Mouse (Mus musculus): Measurements from ENCODE around the gene Tpi1. TPM values are rescaled to one million over a fixed set of nuclear protein-coding genes. Genes with fewer than 3 reads are reported as not detected.

Tpi1 gene
- total and polyA plus RNA-seq, 3 experiments: 102 to 1,182 (median 440) TPM

DNA sequence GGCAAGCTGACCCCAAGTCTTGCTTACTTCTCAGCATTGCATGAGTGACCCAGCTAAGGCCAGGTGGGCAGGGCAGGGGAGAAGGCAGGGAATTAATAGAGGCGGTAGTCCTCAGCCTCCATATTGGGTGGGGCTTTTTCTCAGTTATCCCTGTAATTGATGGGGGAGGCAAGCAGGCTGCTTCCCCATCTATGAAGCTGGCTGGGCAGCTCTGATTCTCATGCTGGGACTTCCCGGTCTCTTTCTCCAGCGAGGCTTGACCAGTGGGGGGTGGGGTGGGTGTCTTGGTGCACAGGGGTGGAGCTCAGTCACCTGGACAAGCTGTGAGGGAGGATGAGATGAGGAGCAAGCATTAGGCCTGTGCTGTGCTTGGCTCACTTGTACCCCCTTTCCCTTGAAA is 47.7 kb upstream of the Tpi1 start:
- TF ChIP-seq TAL1 (IDR thresholded peaks at IDR 0.05; ENCODE audit: low read length) (no peak), GABPA (IDR thresholded peaks at IDR 0.05; ENCODE audit: low read depth, low read length) (no peak), ZKSCAN1 (IDR thresholded peaks at IDR 0.05; ENCODE audit: low read depth, low read length) (no peak), CHD1 (IDR thresholded peaks at IDR 0.05; ENCODE audit: low read depth, low read length) (no peak), TCF12 (IDR thresholded peaks at IDR 0.05; ENCODE audit: low read depth, low read length) (no peak), HCFC1 (IDR thresholded peaks at IDR 0.05; ENCODE audit: low read depth, low read length) (no peak), GATA1 (IDR thresholded peaks at IDR 0.05; ENCODE audit: low read depth, low read length) (no peak), NRF1 (IDR thresholded peaks at IDR 0.05; ENCODE audit: insufficient read depth, low read depth, low read length, poor library complexity, severe bottlenecking) (no peak)
- H3K4me3 ChIP-seq (ENCODE audit: control insufficient read depth in 1 of 2, insufficient read depth in 1 of 2, low read depth in 2 of 2, low read length in 2 of 2): no peak overlapping the region
- H3K36me3 ChIP-seq (ENCODE audit: control insufficient read depth in 1 of 2, insufficient read depth in 2 of 2, low read length in 2 of 2): no peaks in the 10 kb centered on the region
- H3K27me3 ChIP-seq (ENCODE audit: control insufficient read depth in 1 of 2, insufficient read depth in 2 of 2, low read length in 2 of 2): peaks cover 4 to 11% of the 10 kb centered on the region in 2 experiments
- no peak overlapping the region for H3K27ac ChIP-seq (ENCODE audit: control insufficient read depth, low read depth, low read length)
- no peaks in the 10 kb centered on the region; a peak in 2 of 4 replicates for H3K4me1 ChIP-seq (ENCODE audit: control insufficient read depth in 1 of 2, insufficient read depth in 2 of 2, low read length in 2 of 2)
- H3K79me2 ChIP-seq (ENCODE audit: control insufficient read depth, insufficient read depth, low read length, poor library complexity): no peaks in the 10 kb centered on the region
- no peaks in the 10 kb centered on the region for H3K9me3 ChIP-seq (replicated peaks; ENCODE audit: insufficient read depth, low read length)
- H3K9ac ChIP-seq (ENCODE audit: control insufficient read depth, low read depth, low read length, poor library complexity, severe bottlenecking): no peak overlapping the region
- DNase-seq (ENCODE audit: low read depth, low spot score): no peak

GRCm38 (mm10) chr6:124861266-124861665 is 47.2 kb upstream of the Tpi1 start:
- H3K9me3 ChIP-seq (replicated peaks; ENCODE audit: insufficient read depth, low read length): no peaks in the 10 kb centered on the region

DNA sequence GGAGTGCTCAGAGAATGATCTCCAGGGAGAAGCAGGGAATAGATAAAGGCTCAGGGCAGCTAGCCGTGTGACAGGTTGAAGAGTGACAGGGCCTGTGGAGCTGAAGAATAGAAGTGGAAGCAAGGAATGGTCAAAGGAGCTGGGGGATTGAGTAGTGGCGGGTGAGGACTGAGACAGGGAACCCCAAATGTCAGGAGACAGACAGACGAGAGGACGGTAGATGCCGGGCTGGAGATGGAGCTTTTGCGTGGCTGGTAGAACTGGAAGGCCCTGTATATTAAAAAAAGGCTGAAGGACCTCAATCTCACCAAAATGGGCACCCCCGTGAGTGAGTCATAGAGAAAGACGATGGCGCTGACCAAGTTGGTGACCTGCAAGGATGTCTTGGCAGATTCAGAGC is 46.4 kb upstream of the Tpi1 start:
- no peak overlapping the region for H3K4me3 ChIP-seq (ENCODE audit: control insufficient read depth in 1 of 2, insufficient read depth in 1 of 2, low read depth in 2 of 2, low read length in 2 of 2)
- no peak for TF ChIP-seq MYB (IDR thresholded peaks at IDR 0.05; ENCODE audit: low read depth, low read length)
- TF ChIP-seq TBP (IDR thresholded peaks at IDR 0.05; ENCODE audit: low read depth, low read length): no peak
- TF ChIP-seq CHD1 (IDR thresholded peaks at IDR 0.05; ENCODE audit: low read depth, low read length): no peak
- TF ChIP-seq NRF1 (IDR thresholded peaks at IDR 0.05; ENCODE audit: insufficient read depth, low read depth, low read length, poor library complexity, severe bottlenecking): no peak
- TF ChIP-seq USF2 (IDR thresholded peaks at IDR 0.05; ENCODE audit: borderline replicate concordance in 1 of 2, insufficient read depth in 1 of 2, low read depth in 1 of 2, low read length in 2 of 2): no peak
- no peak for TF ChIP-seq MEF2A (IDR thresholded peaks at IDR 0.05; ENCODE audit: extremely low read depth, insufficient replicate concordance, low read depth, low read length, poor library complexity, severe bottlenecking)
- no peak for TF ChIP-seq KAT2A (conservative IDR thresholded peaks at IDR 0.05; ENCODE audit: low read depth, low read length)
- no peak for TF ChIP-seq ZNF384 (IDR thresholded peaks at IDR 0.05; ENCODE audit: low read depth, low read length)
- no peak for TF ChIP-seq POLR2A (IDR thresholded peaks at IDR 0.05; ENCODE audit: control insufficient read depth in 1 of 2, insufficient read depth in 1 of 2, low read depth in 1 of 2, low read length in 2 of 2, poor library complexity in 1 of 2)
- TF ChIP-seq ZKSCAN1 (IDR thresholded peaks at IDR 0.05; ENCODE audit: low read depth, low read length): no peak
- TF ChIP-seq HCFC1 (IDR thresholded peaks at IDR 0.05; ENCODE audit: low read depth, low read length): no peak
- TF ChIP-seq MAFK (IDR thresholded peaks at IDR 0.05; ENCODE audit: borderline replicate concordance, low read depth, low read length): no peak
- no peak for TF ChIP-seq NELFE (IDR thresholded peaks at IDR 0.05; ENCODE audit: low read depth, low read length)
- no peak for TF ChIP-seq TAL1 (IDR thresholded peaks at IDR 0.05; ENCODE audit: low read length)
- TF ChIP-seq ETS1 (IDR thresholded peaks at IDR 0.05; ENCODE audit: low read depth, low read length): no peak
- H3K79me2 ChIP-seq (ENCODE audit: control insufficient read depth, insufficient read depth, low read length, poor library complexity): no peaks in the 10 kb centered on the region
- peaks cover 4 to 11% of the 10 kb centered on the region in 2 experiments; a peak in 3 of 4 replicates for H3K27me3 ChIP-seq (ENCODE audit: control insufficient read depth in 1 of 2, insufficient read depth in 2 of 2, low read length in 2 of 2)
- H3K36me3 ChIP-seq (ENCODE audit: control insufficient read depth in 1 of 2, insufficient read depth in 2 of 2, low read length in 2 of 2): no peaks in the 10 kb centered on the region
- H3K27ac ChIP-seq (ENCODE audit: control insufficient read depth, low read depth, low read length): no peak overlapping the region
- no peaks in the 10 kb centered on the region for H3K9me3 ChIP-seq (replicated peaks; ENCODE audit: insufficient read depth, low read length)
- no peak for DNase-seq (ENCODE audit: low read depth, low spot score)
- no peak overlapping the region for H3K9ac ChIP-seq (ENCODE audit: control insufficient read depth, low read depth, low read length, poor library complexity, severe bottlenecking)
- H3K4me1 ChIP-seq (ENCODE audit: control insufficient read depth in 1 of 2, insufficient read depth in 2 of 2, low read length in 2 of 2): peaks cover 0 to 3% of the 10 kb centered on the region in 2 experiments; a peak in 2 of 4 replicates

More at GRCm38 (mm10) chr6:124861266-124861665, 47.2 kb upstream of the Tpi1 start:
- Histone ChIP-seq H3K36me3 (ENCODE audit: control insufficient read depth in 1 of 2, insufficient read depth in 2 of 2, low read length in 2 of 2) (no peaks in the 10 kb centered on the region), H3K27ac (ENCODE audit: control insufficient read depth, low read depth, low read length) (no peak overlapping the region), H3K4me1 (ENCODE audit: control insufficient read depth in 1 of 2, insufficient read depth in 2 of 2, low read length in 2 of 2) (no peaks in the 10 kb centered on the region; a peak in 2 of 4 replicates), H3K9ac (ENCODE audit: control insufficient read depth, low read depth, low read length, poor library complexity, severe bottlenecking) (no peak overlapping the region), H3K4me3 (ENCODE audit: control insufficient read depth in 1 of 2, insufficient read depth in 1 of 2, low read depth in 2 of 2, low read length in 2 of 2) (no peak overlapping the region), H3K27me3 (ENCODE audit: control insufficient read depth in 1 of 2, insufficient read depth in 2 of 2, low read length in 2 of 2) (peaks cover 4 to 11% of the 10 kb centered on the region in 2 experiments; a peak in 3 of 4 replicates), H3K79me2 (ENCODE audit: control insufficient read depth, insufficient read depth, low read length, poor library complexity) (no peaks in the 10 kb centered on the region)
- TF ChIP-seq CHD2 (IDR thresholded peaks at IDR 0.05; ENCODE audit: low read length) (no peak), RCOR1 (IDR thresholded peaks at IDR 0.05; ENCODE audit: low read depth, low read length) (no peak), POLR2AphosphoS2 (IDR thresholded peaks at IDR 0.05; ENCODE audit: low read length) (no peak), ZC3H11A (IDR thresholded peaks at IDR 0.05; ENCODE audit: low read depth, low read length) (no peak), JUND (IDR thresholded peaks at IDR 0.05; ENCODE audit: low read depth, low read length) (no peak), SIN3A (IDR thresholded peaks at IDR 0.05; ENCODE audit: low read length) (no peak), CTCF (IDR thresholded peaks at IDR 0.05 in 2 of 3, conservative IDR thresholded peaks at IDR 0.05 in 1 of 3; ENCODE audit: control insufficient read depth in 1 of 3, insufficient read depth in 1 of 3, low read depth in 2 of 3, low read length in 3 of 3, poor library complexity in 1 of 3, severe bottlenecking in 1 of 3) (no peak), E2F4 (IDR thresholded peaks at IDR 0.05; ENCODE audit: borderline replicate concordance, low read depth, low read length) (no peak), NELFE (IDR thresholded peaks at IDR 0.05; ENCODE audit: low read depth, low read length) (no peak), GABPA (IDR thresholded peaks at IDR 0.05; ENCODE audit: low read depth, low read length) (no peak), USF1 (IDR thresholded peaks at IDR 0.05; ENCODE audit: low read depth, low read length) (no peak), MYB (IDR thresholded peaks at IDR 0.05; ENCODE audit: low read depth, low read length) (no peak), TCF12 (IDR thresholded peaks at IDR 0.05; ENCODE audit: low read depth, low read length) (no peak), ELF1 (IDR thresholded peaks at IDR 0.05; ENCODE audit: low read depth, low read length) (no peak), TBP (IDR thresholded peaks at IDR 0.05; ENCODE audit: low read depth, low read length) (no peak)
- DNase-seq (ENCODE audit: low read depth, low spot score): no peak
